Mouse (Mus musculus): ENCODE results near the gene Srrm3. TPM values are rescaled to one million over a fixed set of nuclear protein-coding genes. Genes with fewer than 3 reads are reported as not detected.

The Srrm3 gene
- polyA plus RNA-seq, 2 experiments, result 0.01 TPM; not detected in 1

DNA sequence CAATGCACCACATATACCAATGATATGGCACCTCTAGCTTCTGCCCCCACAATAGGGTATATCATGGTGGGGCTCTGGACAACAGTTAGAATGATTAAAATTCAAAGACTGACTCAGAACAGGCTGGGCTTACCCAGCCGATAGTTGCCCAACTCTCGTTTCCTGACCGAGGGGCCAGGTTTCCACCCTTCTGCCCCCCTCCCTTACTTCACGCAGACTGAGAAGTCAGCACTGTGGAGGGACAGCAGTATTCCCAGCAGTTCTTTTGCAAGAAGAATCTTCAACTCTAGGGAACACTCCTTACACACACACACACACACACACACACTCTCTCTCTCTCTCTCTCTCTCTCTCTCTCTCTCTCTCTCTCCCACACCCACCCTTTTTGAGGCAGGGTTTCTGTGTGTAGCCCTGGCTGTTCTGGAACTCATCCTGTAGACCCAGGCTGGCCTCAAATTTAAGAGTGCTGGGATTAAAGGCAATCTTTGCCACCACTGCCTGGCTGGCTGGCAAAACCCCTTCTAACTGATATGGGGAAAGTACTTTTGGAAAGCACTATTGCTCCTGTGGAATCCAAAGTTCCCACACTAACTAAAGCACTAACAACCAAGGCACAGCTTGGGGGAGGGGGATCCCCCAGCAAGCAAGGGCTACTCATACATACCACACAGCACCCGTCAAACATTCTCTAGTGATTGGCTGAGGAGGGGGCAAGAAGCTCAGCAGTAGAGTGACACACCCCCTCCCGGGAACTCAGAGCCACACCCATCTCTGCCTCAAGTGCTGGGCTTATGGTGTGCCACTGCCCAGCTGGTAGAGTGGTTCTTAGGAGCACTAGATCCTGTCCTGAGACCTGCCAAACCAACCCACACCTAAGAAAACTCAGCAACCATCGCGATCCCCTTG, 98.9 kb downstream of the Srrm3 start:
- Histone ChIP-seq H3K4me1 (replicated peaks; ENCODE audit: control insufficient read depth in 2 of 2, insufficient read depth in 2 of 2, low read length in 1 of 2) (peaks cover 0 to 5% of the 10 kb centered on the region in 2 experiments; a peak in 2 of 4 replicates), H3K27ac (no peak overlapping the region), H3K36me3 (replicated peaks; ENCODE audit: control insufficient read depth, insufficient read depth, low read depth) (peaks cover 15% of the 10 kb centered on the region), H3K4me2 (ENCODE audit: low read depth) (no peak overlapping the region), H3K9me3 (ENCODE audit: control insufficient read depth, low read length) (no peaks in the 10 kb centered on the region), H3K9ac (replicated peaks) (no peak overlapping the region), H3K4me3 (ENCODE audit: insufficient read depth in 1 of 2, low read depth in 2 of 2, low read length in 2 of 2) (no peak overlapping the region), H3K27me3 (ENCODE audit: control insufficient read depth, insufficient read depth, low read length) (no peaks in the 10 kb centered on the region)
- ATAC-seq (ENCODE audit: insufficient read depth), result no peak
- 40% methylated on average over 8 of the region's 8 CpGs for WGBS (ENCODE audit: insufficient replicate concordance)
- TF ChIP-seq CTCF (IDR thresholded peaks at IDR 0.05; ENCODE audit: low read depth), result no peak
- TF ChIP-seq EP300 (IDR thresholded peaks at IDR 0.05; ENCODE audit: low read depth), result no peak
- no peak for DNase-seq (ENCODE audit: low read depth in 3 of 3, low spot score in 3 of 3)

DNA sequence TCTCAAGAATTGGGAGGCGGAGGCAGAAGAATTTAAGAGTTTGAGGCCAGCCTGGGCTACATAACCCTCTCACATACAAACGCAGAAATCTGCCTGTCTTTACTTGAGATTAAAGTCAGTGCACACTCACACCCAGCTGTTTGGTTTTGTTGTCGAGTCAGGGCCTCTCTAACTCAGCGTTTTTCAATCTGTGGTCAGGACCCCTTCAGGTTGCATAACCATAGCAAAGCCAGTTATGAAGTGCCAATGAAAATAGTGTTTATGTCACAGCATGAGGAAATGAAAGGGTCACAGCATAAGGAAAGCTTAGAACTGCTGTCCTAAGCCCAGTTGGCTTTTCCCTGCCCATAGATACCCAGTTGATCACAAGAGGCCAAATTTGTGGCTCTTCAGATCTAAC, 100.2 kb downstream of the Srrm3 start:
- Histone ChIP-seq H3K36me3 (replicated peaks; ENCODE audit: control insufficient read depth, insufficient read depth, low read depth) (peaks cover 22% of the 10 kb centered on the region), H3K9ac (replicated peaks) (no peak overlapping the region), H3K4me2 (ENCODE audit: low read depth) (no peak overlapping the region), H3K27ac (no peak overlapping the region), H3K4me1 (replicated peaks; ENCODE audit: control insufficient read depth in 2 of 2, insufficient read depth in 2 of 2, low read length in 1 of 2) (peaks cover 0 to 5% of the 10 kb centered on the region in 2 experiments; a peak in 2 of 4 replicates), H3K27me3 (ENCODE audit: control insufficient read depth, insufficient read depth, low read length) (no peaks in the 10 kb centered on the region), H3K4me3 (ENCODE audit: insufficient read depth in 1 of 2, low read depth in 2 of 2, low read length in 2 of 2) (no peak overlapping the region), H3K9me3 (ENCODE audit: control insufficient read depth, low read length) (no peaks in the 10 kb centered on the region)
- 39% methylated on average over 4 of the region's 4 CpGs for WGBS (ENCODE audit: insufficient replicate concordance)
- TF ChIP-seq EP300 (IDR thresholded peaks at IDR 0.05; ENCODE audit: low read depth) (no peak), CTCF (IDR thresholded peaks at IDR 0.05; ENCODE audit: low read depth) (no peak)
- DNase-seq (ENCODE audit: low read depth in 3 of 3, low spot score in 3 of 3), result no peak
- no peak for ATAC-seq (ENCODE audit: insufficient read depth)

DNA sequence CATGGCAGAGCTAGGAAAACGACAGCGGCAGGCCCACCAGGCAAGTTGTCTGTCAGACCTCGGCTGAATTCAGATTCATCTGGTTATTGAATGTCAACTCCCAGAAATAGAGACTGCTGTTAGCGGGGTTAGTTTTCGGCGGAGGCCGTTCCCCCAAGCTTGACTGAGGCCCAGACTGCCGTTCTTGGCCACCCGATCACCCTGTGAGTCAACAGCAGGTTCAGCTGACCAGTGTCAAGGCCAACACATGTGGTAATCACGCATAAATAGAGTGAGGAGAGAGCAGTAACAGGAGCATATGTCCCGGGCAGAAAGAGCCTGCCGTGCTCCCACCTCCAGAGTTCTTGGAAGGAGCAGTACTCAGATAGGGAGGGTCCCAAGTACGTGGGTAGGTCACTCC, 100.6 kb downstream of the Srrm3 start:
- H3K4me1 ChIP-seq (replicated peaks; ENCODE audit: control insufficient read depth in 2 of 2, insufficient read depth in 2 of 2, low read length in 1 of 2), result peaks cover 0 to 5% of the 10 kb centered on the region in 2 experiments; a peak in 2 of 4 replicates
- no peaks in the 10 kb centered on the region for H3K27me3 ChIP-seq (ENCODE audit: control insufficient read depth, insufficient read depth, low read length)
- no peak overlapping the region for H3K4me2 ChIP-seq (ENCODE audit: low read depth)
- no peak overlapping the region for H3K27ac ChIP-seq
- H3K36me3 ChIP-seq (replicated peaks; ENCODE audit: control insufficient read depth, insufficient read depth, low read depth), result peaks cover 22% of the 10 kb centered on the region
- H3K4me3 ChIP-seq (ENCODE audit: insufficient read depth in 1 of 2, low read depth in 2 of 2, low read length in 2 of 2), result no peak overlapping the region
- DNase-seq (ENCODE audit: low read depth in 3 of 3, low spot score in 3 of 3) (no peak), ATAC-seq (ENCODE audit: insufficient read depth) (no peak)
- H3K9me3 ChIP-seq (ENCODE audit: control insufficient read depth, low read length), result no peaks in the 10 kb centered on the region
- H3K9ac ChIP-seq (replicated peaks), result no peak overlapping the region
- WGBS (ENCODE audit: insufficient replicate concordance), result 67% methylated on average over 13 of the region's 13 CpGs
- no peak for TF ChIP-seq CTCF (IDR thresholded peaks at IDR 0.05; ENCODE audit: low read depth)
- no peak for TF ChIP-seq EP300 (IDR thresholded peaks at IDR 0.05; ENCODE audit: low read depth)

DNA sequence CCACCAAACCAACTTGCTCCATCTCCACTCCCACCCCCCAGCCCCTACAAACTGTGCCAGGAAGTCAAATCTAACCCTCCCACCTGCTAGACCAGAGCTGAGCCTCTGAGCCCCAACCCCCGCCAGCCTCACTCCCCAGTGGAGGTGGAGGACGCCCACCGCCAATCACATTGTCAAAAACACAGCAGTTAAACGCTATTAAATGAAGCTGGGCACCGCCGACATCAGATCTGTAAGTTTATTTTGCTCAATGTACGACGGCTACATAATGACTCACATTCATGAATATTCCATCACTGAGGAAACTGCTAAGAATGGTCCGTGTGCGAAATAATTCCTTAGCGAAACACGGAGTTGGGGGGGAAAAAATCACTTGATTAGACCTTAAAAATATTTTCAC, 101.5 kb downstream of the Srrm3 start:
- H3K9me3 ChIP-seq (ENCODE audit: control insufficient read depth, low read length), result no peaks in the 10 kb centered on the region
- no peak for TF ChIP-seq CTCF (IDR thresholded peaks at IDR 0.05; ENCODE audit: low read depth)
- no peak for TF ChIP-seq EP300 (IDR thresholded peaks at IDR 0.05; ENCODE audit: low read depth)
- H3K4me3 ChIP-seq (ENCODE audit: insufficient read depth in 1 of 2, low read depth in 2 of 2, low read length in 2 of 2), result no peak overlapping the region
- H3K9ac ChIP-seq (replicated peaks), result no peak overlapping the region
- H3K4me2 ChIP-seq (ENCODE audit: low read depth), result no peak overlapping the region
- no peak for ATAC-seq (ENCODE audit: insufficient read depth)
- peaks cover 22% of the 10 kb centered on the region for H3K36me3 ChIP-seq (replicated peaks; ENCODE audit: control insufficient read depth, insufficient read depth, low read depth)
- peaks cover 0 to 7% of the 10 kb centered on the region in 2 experiments; a peak in 2 of 4 replicates for H3K4me1 ChIP-seq (replicated peaks; ENCODE audit: control insufficient read depth in 2 of 2, insufficient read depth in 2 of 2, low read length in 1 of 2)
- no peak overlapping the region for H3K27ac ChIP-seq
- H3K27me3 ChIP-seq (ENCODE audit: control insufficient read depth, insufficient read depth, low read length), result no peaks in the 10 kb centered on the region
- WGBS (ENCODE audit: insufficient replicate concordance), result 75% methylated on average over 12 of the region's 12 CpGs
- DNase-seq (ENCODE audit: low read depth in 3 of 3, low spot score in 3 of 3), result no peak

DNA sequence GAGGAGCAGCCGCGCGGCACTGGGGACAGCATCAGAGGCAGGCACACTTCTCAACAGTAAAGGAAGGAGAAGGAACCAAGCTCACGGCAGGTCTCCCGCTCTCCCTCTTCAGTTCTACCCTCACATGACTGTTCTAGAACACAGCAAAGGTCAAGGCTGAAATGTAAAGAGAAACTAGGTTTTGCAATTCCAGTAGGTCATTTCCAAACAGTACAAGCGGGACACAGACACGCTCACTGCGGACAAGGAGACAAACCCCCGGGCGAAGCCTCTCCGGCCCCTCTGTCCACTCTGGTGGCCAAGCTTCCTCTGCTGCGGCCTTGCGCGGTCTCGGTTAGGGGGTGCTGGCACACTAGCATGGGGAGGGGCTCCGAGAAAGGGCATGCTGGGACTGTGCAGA, 102.3 kb downstream of the Srrm3 start:
- peaks cover 24% of the 10 kb centered on the region for H3K36me3 ChIP-seq (replicated peaks; ENCODE audit: control insufficient read depth, insufficient read depth, low read depth)
- no peaks in the 10 kb centered on the region for H3K9me3 ChIP-seq (ENCODE audit: control insufficient read depth, low read length)
- H3K4me2 ChIP-seq (ENCODE audit: low read depth), result no peak overlapping the region
- DNase-seq (ENCODE audit: low read depth in 3 of 3, low spot score in 3 of 3) (no peak), ATAC-seq (ENCODE audit: insufficient read depth) (peak; percentile 14; the same call in 1 of the 2 replicates)
- H3K4me3 ChIP-seq (ENCODE audit: insufficient read depth in 1 of 2, low read depth in 2 of 2, low read length in 2 of 2), result no peak overlapping the region
- no peaks in the 10 kb centered on the region for H3K27me3 ChIP-seq (ENCODE audit: control insufficient read depth, insufficient read depth, low read length)
- peaks cover 0 to 12% of the 10 kb centered on the region in 2 experiments; a peak in 3 of 4 replicates for H3K4me1 ChIP-seq (replicated peaks; ENCODE audit: control insufficient read depth in 2 of 2, insufficient read depth in 2 of 2, low read length in 1 of 2)
- no peak for TF ChIP-seq EP300 (IDR thresholded peaks at IDR 0.05; ENCODE audit: low read depth)
- no peak for TF ChIP-seq CTCF (IDR thresholded peaks at IDR 0.05; ENCODE audit: low read depth)
- H3K9ac ChIP-seq (replicated peaks), result no peak overlapping the region
- WGBS (ENCODE audit: insufficient replicate concordance), result 85% methylated on average over 16 of the region's 16 CpGs
- no peak overlapping the region for H3K27ac ChIP-seq
